Comparison of ENCODE assay signal across 8 mouse cellular contexts in genomic region chr6:137735671-137736238, GRCm38 (mm10). TPM values are rescaled to one million over a fixed set of nuclear protein-coding genes. Genes with fewer than 3 reads are reported as not detected.
DNase-seq lines count a peak whose midpoint lies in the region; ATAC-seq and TF ChIP-seq lines count a peak whose summit lies in the region.

No protein-coding gene starts in this region.

- no peak for TF ChIP-seq CTCF in MEL (IDR thresholded peaks at IDR 0.05 in 2 of 3, conservative IDR thresholded peaks at IDR 0.05 in 1 of 3; ENCODE audit: control insufficient read depth in 1 of 3, insufficient read depth in 1 of 3, low read depth in 2 of 3, low read length in 3 of 3, poor library complexity in 1 of 3, severe bottlenecking in 1 of 3)
- TF ChIP-seq CTCF in small intestine, adult 2 months (IDR thresholded peaks at IDR 0.05; ENCODE audit: extremely low read depth, insufficient read length, insufficient replicate concordance, low read depth, low read length), result no peak

- intact Hi-C loops in heart, postnatal 14 days (cut with DNase I), result no loop called here

- no peak for ATAC-seq in heart, embryonic 13.5 days (ENCODE audit: extremely low read depth, insufficient number of reproducible peaks, low FRiP score, low TSS enrichment)
- no peak for ATAC-seq in limb, embryonic 14.5 days (ENCODE audit: low FRiP score, low read depth)

- H3K36me3 ChIP-seq in heart, embryonic 13.5 days, result peaks cover 38% of the 10 kb centered on the region
- H3K36me3 ChIP-seq in MEL (ENCODE audit: control insufficient read depth in 1 of 2, insufficient read depth in 2 of 2, low read length in 2 of 2), result peaks cover 28 to 29% of the 10 kb centered on the region in 2 experiments
- H3K36me3 ChIP-seq in erythroblast, embryonic 14.5 days (ENCODE audit: control insufficient read depth), result peaks cover 41% of the 10 kb centered on the region
- H3K36me3 ChIP-seq in limb, embryonic 14.5 days (ENCODE audit: control insufficient read depth, insufficient read depth, low read length), result peaks cover 28% of the 10 kb centered on the region
- H3K36me3 ChIP-seq in small intestine, adult 2 months (ENCODE audit: control insufficient read depth, insufficient read depth, low read length), result peaks cover 20% of the 10 kb centered on the region

- peak overlapping the region; percentile 95 for H3K9ac ChIP-seq in heart, embryonic 13.5 days
- H3K9ac ChIP-seq in MEL (ENCODE audit: control insufficient read depth, low read depth, low read length, poor library complexity, severe bottlenecking), result peak overlapping the region; percentile 95
- H3K9ac ChIP-seq in limb, embryonic 14.5 days (ENCODE audit: low read depth, low read length, severe bottlenecking), result peak overlapping the region; percentile 95

- TF ChIP-seq EP300 in MEL (IDR thresholded peaks at IDR 0.05; ENCODE audit: low read depth in 1 of 2, low read length in 2 of 2), result no peak

- DNase-seq in heart, postnatal 14 days, result no peak
- peak; percentile 39 for DNase-seq in MEL (ENCODE audit: low read depth, low spot score)
- DNase-seq in limb, embryonic 14.5 days (ENCODE audit: low spot score), result no peak
- no peak for DNase-seq in ovary, postnatal 10 days (ENCODE audit: low spot score)
- no peak for DNase-seq in layer of hippocampus, postnatal 36 days

- H3K27ac ChIP-seq in heart, embryonic 13.5 days (replicated peaks), result peak overlapping the region; percentile 80
- H3K27ac ChIP-seq in MEL (ENCODE audit: control insufficient read depth, low read depth, low read length), result peak overlapping the region; percentile 46
- peak overlapping the region; percentile 86; the same call in 1 of the 2 replicates for H3K27ac ChIP-seq in limb, embryonic 14.5 days (replicated peaks; ENCODE audit: low read depth, low read length)
- H3K27ac ChIP-seq in small intestine, adult 2 months (ENCODE audit: insufficient read depth, low read depth, low read length), result 0 out of 2 replicates have a peak overlapping the region, but pooled peaks have one; percentile 58

- TF ChIP-seq POLR2A in MEL (IDR thresholded peaks at IDR 0.05; ENCODE audit: control insufficient read depth in 1 of 2, insufficient read depth in 1 of 2, low read depth in 1 of 2, low read length in 2 of 2, poor library complexity in 1 of 2), result no peak
- TF ChIP-seq POLR2A in limb, embryonic 14.5 days (IDR thresholded peaks at IDR 0.05; ENCODE audit: borderline replicate concordance, extremely low read depth, insufficient read depth, insufficient read length), result no peak
- TF ChIP-seq POLR2A in small intestine, adult 2 months (IDR thresholded peaks at IDR 0.05; ENCODE audit: low read depth, low read length), result no peak

- H3K27me3 ChIP-seq in heart, embryonic 13.5 days (replicated peaks), result peaks cover 11% of the 10 kb centered on the region; the same call in 1 of the 2 replicates
- H3K27me3 ChIP-seq in MEL (ENCODE audit: control insufficient read depth in 1 of 2, insufficient read depth in 2 of 2, low read length in 2 of 2), result no peaks in the 10 kb centered on the region; a peak in 1 of 4 replicates
- peaks cover 4% of the 10 kb centered on the region for H3K27me3 ChIP-seq in erythroblast, embryonic 14.5 days (ENCODE audit: control insufficient read depth)
- no peaks in the 10 kb centered on the region for H3K27me3 ChIP-seq in limb, embryonic 14.5 days (ENCODE audit: control insufficient read depth, insufficient read depth, low read length)
- H3K27me3 ChIP-seq in small intestine, adult 2 months (ENCODE audit: control insufficient read depth, insufficient read depth, low read length), result no peaks in the 10 kb centered on the region

- H3K9me3 ChIP-seq in heart, embryonic 13.5 days, result no peaks in the 10 kb centered on the region
- H3K9me3 ChIP-seq in MEL (replicated peaks; ENCODE audit: insufficient read depth, low read length), result no peaks in the 10 kb centered on the region
- H3K9me3 ChIP-seq in erythroblast, embryonic 14.5 days (ENCODE audit: control insufficient read depth, low read length), result peaks cover 7% of the 10 kb centered on the region
- no peaks in the 10 kb centered on the region for H3K9me3 ChIP-seq in limb, embryonic 14.5 days (ENCODE audit: control insufficient read depth, low read length)

- H3K4me1 ChIP-seq in heart, embryonic 13.5 days, result peaks cover 19% of the 10 kb centered on the region
- H3K4me1 ChIP-seq in MEL (ENCODE audit: control insufficient read depth in 1 of 2, insufficient read depth in 2 of 2, low read length in 2 of 2), result peaks cover 2 to 15% of the 10 kb centered on the region in 2 experiments; a peak in 3 of 4 replicates
- peaks cover 49% of the 10 kb centered on the region for H3K4me1 ChIP-seq in erythroblast, embryonic 14.5 days (ENCODE audit: control insufficient read depth)
- peaks cover 13% of the 10 kb centered on the region for H3K4me1 ChIP-seq in limb, embryonic 14.5 days (ENCODE audit: control insufficient read depth, insufficient read depth, low read length)
- H3K4me1 ChIP-seq in small intestine, adult 2 months (ENCODE audit: control insufficient read depth, insufficient read depth, insufficient read length, low read length), result peaks cover 6% of the 10 kb centered on the region; the same call in 1 of the 2 replicates

- H3K4me2 ChIP-seq in heart, embryonic 13.5 days, result peak overlapping the region; percentile 95
- H3K4me2 ChIP-seq in limb, embryonic 14.5 days (replicated peaks; ENCODE audit: low read depth, low read length, severe bottlenecking), result peak overlapping the region; percentile 84

- H3K4me3 ChIP-seq in heart, embryonic 13.5 days, result peak overlapping the region; percentile 92
- H3K4me3 ChIP-seq in MEL (ENCODE audit: control insufficient read depth in 1 of 2, insufficient read depth in 1 of 2, low read depth in 2 of 2, low read length in 2 of 2), result peak overlapping the region; percentile 84 to 98
- H3K4me3 ChIP-seq in erythroblast, embryonic 14.5 days (replicated peaks), result peak overlapping the region; percentile 100
- H3K4me3 ChIP-seq in limb, embryonic 14.5 days (replicated peaks; ENCODE audit: low read length), result peak overlapping the region; percentile 71
- peak overlapping the region; percentile 92 for H3K4me3 ChIP-seq in small intestine, adult 2 months (ENCODE audit: low read depth, low read length)

- peaks cover 37% of the 10 kb centered on the region for H3K79me2 ChIP-seq in MEL (ENCODE audit: control insufficient read depth, insufficient read depth, low read length, poor library complexity)

- TF ChIP-seq RAD21 in MEL (IDR thresholded peaks at IDR 0.05; ENCODE audit: low read depth, low read length), result no peak

- whole genome bisulfite sequencing in heart, embryonic 13.5 days, result 6% methylated on average over 17 of the region's 17 CpGs
- 6% methylated on average over 17 of the region's 17 CpGs for WGBS in limb, embryonic 14.5 days
- WGBS in small intestine, adult 2 months, result 7% methylated on average over 17 of the region's 17 CpGs

TF ChIP-seq in MEL, 35 proteins besides CTCF, POLR2A, EP300 and RAD21:
- TF ChIP-seq TAL1 (IDR thresholded peaks at IDR 0.05; ENCODE audit: low read length), result no peak
- no peak for TF ChIP-seq TCF12 (IDR thresholded peaks at IDR 0.05; ENCODE audit: low read depth, low read length)
- TF ChIP-seq CHD2 (IDR thresholded peaks at IDR 0.05; ENCODE audit: low read length), result no peak
- TF ChIP-seq MYC (IDR thresholded peaks at IDR 0.05; ENCODE audit: low read depth, low read length), result no peak
- no peak for TF ChIP-seq MAX (IDR thresholded peaks at IDR 0.05; ENCODE audit: low read length)
- TF ChIP-seq NELFE (IDR thresholded peaks at IDR 0.05; ENCODE audit: low read depth, low read length), result no peak
- TF ChIP-seq ETS1 (IDR thresholded peaks at IDR 0.05; ENCODE audit: low read depth, low read length), result no peak
- no peak for TF ChIP-seq GATA1 (IDR thresholded peaks at IDR 0.05; ENCODE audit: low read depth, low read length)
- TF ChIP-seq SIN3A (IDR thresholded peaks at IDR 0.05; ENCODE audit: low read length), result no peak; the same call in 1 of the 2 replicates
- no peak for TF ChIP-seq USF1 (IDR thresholded peaks at IDR 0.05; ENCODE audit: low read depth, low read length)
- TF ChIP-seq CHD1 (IDR thresholded peaks at IDR 0.05; ENCODE audit: low read depth, low read length), result no peak
- no peak for TF ChIP-seq HCFC1 (IDR thresholded peaks at IDR 0.05; ENCODE audit: low read depth, low read length)
- TF ChIP-seq NRF1 (IDR thresholded peaks at IDR 0.05; ENCODE audit: insufficient read depth, low read depth, low read length, poor library complexity, severe bottlenecking), result no peak
- no peak for TF ChIP-seq USF2 (IDR thresholded peaks at IDR 0.05; ENCODE audit: borderline replicate concordance in 1 of 2, insufficient read depth in 1 of 2, low read depth in 1 of 2, low read length in 2 of 2)

RNA-seq across cellular contexts. Expression of gene Strap, which starts 0.9 kb away (rescaled TPM):
- 114 and 124 TPM in 2 replicates for polyA plus RNA-seq in heart, embryonic 13.5 days (2015; fragmentation: Nextera tagmentation; extraction: Ambion mirVana)
- total RNA-seq in heart, postnatal 14 days (2021), result 10 to 100 TPM; 78.8 to 88.3 TPM
- total RNA-seq in MEL (2012; rRNA removed), result 142 and 151 TPM in 2 replicates
- polyA plus RNA-seq in MEL (2012; ENCODE audit: insufficient read depth in 1 of 2, insufficient read length in 2 of 2, low read depth in 1 of 2, low replicate concordance in 2 of 2, missing spikeins in 1 of 2), result 100 to 1,000 TPM in 1 of 2 experiments, not detected in 1; 194 TPM
- polyA plus RNA-seq in erythroblast, embryonic 14.5 days (2012), result 1.4 and 1.6 TPM in 2 replicates
- 53.2 and 62.7 TPM in 2 replicates for polyA plus RNA-seq in limb, embryonic 14.5 days (2012; rRNA removed)
- 159 and 160 TPM in 2 replicates for polyA plus RNA-seq in limb, embryonic 14.5 days (2014; fragmentation: Nextera tagmentation; extraction: Ambion mirVana)
- polyA plus RNA-seq in small intestine, adult 2 months (2012; rRNA removed), result 18.0 and 33.9 TPM in 2 replicates
- total RNA-seq in layer of hippocampus, postnatal 36 days (2021), result 100 to 1,000 TPM; 118 to 121 TPM

RNA-seq across cellular contexts. Expression of gene Dera, which starts 18.6 kb away (rescaled TPM):
- 47.7 and 53.8 TPM in 2 replicates for polyA plus RNA-seq in heart, embryonic 13.5 days (2015; fragmentation: Nextera tagmentation; extraction: Ambion mirVana)
- 10 to 100 TPM; 10.2 to 10.9 TPM for total RNA-seq in heart, postnatal 14 days (2021)
- 39.4 and 44.8 TPM in 2 replicates for total RNA-seq in MEL (2012; rRNA removed)
- 10 to 100 TPM in 1 of 2 experiments, not detected in 1; 56.9 TPM for polyA plus RNA-seq in MEL (2012; ENCODE audit: insufficient read depth in 1 of 2, insufficient read length in 2 of 2, low read depth in 1 of 2, low replicate concordance in 2 of 2, missing spikeins in 1 of 2)
- 1.2 and 2.0 TPM in 2 replicates for polyA plus RNA-seq in erythroblast, embryonic 14.5 days (2012)
- 12.5 and 17.1 TPM in 2 replicates for polyA plus RNA-seq in limb, embryonic 14.5 days (2012; rRNA removed)
- polyA plus RNA-seq in limb, embryonic 14.5 days (2014; fragmentation: Nextera tagmentation; extraction: Ambion mirVana), result 43.5 and 46.3 TPM in 2 replicates
- polyA plus RNA-seq in small intestine, adult 2 months (2012; rRNA removed), result 11.8 and 23.9 TPM in 2 replicates
- 1 to 10 TPM; 5.5 to 5.6 TPM for total RNA-seq in layer of hippocampus, postnatal 36 days (2021)
